Mouse (Mus musculus) stomach, embryonic 16.5 days (tissue): ENCODE measurements around the gene Nhs. TPM values are rescaled to one million over a fixed set of nuclear protein-coding genes. Genes with fewer than 3 reads are reported as not detected.
A peak's percentile ranks its signal among the peaks of the same experiment; 100 is the strongest.

Experiments
- ATAC-seq: fragments of 200-750 bp; cut with Nextera tagmentation; 2 replicates; pipeline ENCODE4 v1.8.0; 2017; ENCODE audit warnings: moderate number of reproducible peaks, moderate TSS enrichment; ENCODE audit not compliant: insufficient read depth, low FRiP score
- H3K27ac ChIP-seq: fragments of 300-500 bp; sonication (generic); 2 replicates; pipeline ENCODE4 v1.5.1; 2014; ENCODE audit warnings: low read length
- H3K27me3 ChIP-seq: fragments of 300-500 bp; sonication (generic); 2 replicates; pipeline ENCODE4 v1.6.1; 2014; ENCODE audit warnings: low read length, control low read depth, mixed read lengths; ENCODE audit not compliant: control insufficient read depth, insufficient read depth
- H3K36me3 ChIP-seq: fragments of 300-500 bp; sonication (generic); 2 replicates; pipeline ENCODE4 v1.6.1; 2014; ENCODE audit warnings: low read length; ENCODE audit not compliant: control insufficient read depth, insufficient read depth
- H3K4me1 ChIP-seq: fragments of 300-500 bp; sonication (generic); 2 replicates; pipeline ENCODE4 v1.6.1; 2014; ENCODE audit warnings: low read length, control low read depth, mixed read lengths; ENCODE audit not compliant: control insufficient read depth, insufficient read depth
- H3K4me2 ChIP-seq: fragments of 300-500 bp; sonication (generic); 2 replicates; pipeline ENCODE4 v1.6.1; 2014; ENCODE audit warnings: low read depth, low read length, mixed read lengths
- H3K4me3 ChIP-seq: fragments of 300-500 bp; sonication (generic); replicated peaks from 2 replicates; pipeline ENCODE4 v1.5.1; 2014; ENCODE audit warnings: mild to moderate bottlenecking, low read length
- H3K9ac ChIP-seq: fragments of 300-500 bp; sonication (generic); 2 replicates; pipeline ENCODE4 v1.6.1; 2014; ENCODE audit warnings: low read length
- H3K9me3 ChIP-seq: fragments of 300-500 bp; sonication (generic); replicated peaks from 2 replicates; pipeline ENCODE4 v1.6.1; 2016; ENCODE audit warnings: low read length, control low read depth; ENCODE audit not compliant: control insufficient read depth
- whole genome bisulfite sequencing: fragments of 180-500 bp; shearing (Covaris S2); extraction: QIAGEN DNeasy Blood & Tissue Kit; methylation state at CpG from one replicate; pipeline ENCODE4 v1.1.7; 2014; 5-methylcytosine and 5-hydroxymethylcytosine counted together
- polyA plus RNA-seq: library from polyadenylated mRNA; unstranded; fragments of >200 nt; fragmentation: Nextera tagmentation; extraction: Ambion mirVana; gene quantifications from 2 replicates; pipeline ENCODE4 v1.2.1, GENCODE M21; 2015

The Nhs gene
- polyA plus RNA-seq, 1 experiment from 2014 or later: 1.8 TPM

DNA sequence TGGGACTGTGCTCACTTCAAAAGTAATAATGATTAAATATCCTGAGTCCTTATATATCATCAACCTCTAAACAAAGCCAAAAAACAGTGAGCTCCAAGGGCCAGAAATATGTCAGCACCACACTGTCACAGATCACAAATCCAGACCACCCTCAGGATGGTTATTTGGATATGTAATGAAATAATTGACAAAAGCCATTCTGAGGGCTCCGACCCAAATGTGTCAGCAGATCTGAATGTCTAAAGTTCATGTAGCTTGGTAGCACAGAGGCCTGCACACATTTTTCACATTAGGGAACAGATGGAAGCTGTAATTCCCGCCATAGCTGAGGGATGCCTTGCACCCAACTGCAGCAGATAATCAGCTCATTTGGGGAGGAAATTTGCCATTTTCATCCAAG lies 218.8 kb downstream of the Nhs start:
- no peak overlapping the region for H3K4me3 ChIP-seq
- ATAC-seq: 0 out of 2 replicates have a peak, but pooled peaks have one; percentile 33

DNA sequence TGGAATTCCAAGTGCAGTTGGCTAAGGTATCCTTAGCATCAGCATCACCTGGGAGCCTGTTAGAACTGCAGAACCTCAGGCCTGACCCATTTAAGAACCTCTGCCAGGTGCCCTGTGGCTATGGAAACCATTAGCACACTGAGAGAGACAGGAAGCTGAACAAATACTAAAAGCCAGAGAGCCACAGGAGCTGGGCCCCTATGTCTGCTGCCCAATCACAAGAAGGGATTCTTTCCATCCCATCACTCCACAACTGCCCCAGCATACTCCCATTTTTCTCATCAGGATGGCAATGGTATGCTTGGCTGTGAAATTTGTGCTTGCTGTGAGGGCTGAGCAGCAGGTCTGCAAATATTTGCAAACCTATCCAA lies 232.9 kb downstream of the Nhs start:
- Histone ChIP-seq H3K27me3 (peaks cover 4% of the 10 kb centered on the region; the same call in 1 of the 2 replicates), H3K4me2 (0 out of 2 replicates have a peak overlapping the region, but pooled peaks have one; percentile 27), H3K27ac (no peak overlapping the region), H3K4me3 (no peak overlapping the region), H3K4me1 (peaks cover 13% of the 10 kb centered on the region; the same call in 1 of the 2 replicates), H3K36me3 (no peaks in the 10 kb centered on the region), H3K9ac (no peak overlapping the region), H3K9me3 (no peaks in the 10 kb centered on the region)
- no peak for ATAC-seq

More for the DNA sequence above, 218.8 kb downstream of the Nhs start:
- Histone ChIP-seq H3K36me3 (no peaks in the 10 kb centered on the region), H3K9me3 (no peaks in the 10 kb centered on the region), H3K27me3 (no peaks in the 10 kb centered on the region; the same call in 1 of the 2 replicates), H3K4me1 (no peaks in the 10 kb centered on the region), H3K4me2 (no peak overlapping the region), H3K27ac (no peak overlapping the region), H3K9ac (no peak overlapping the region)
- 52% methylated on average over 2 of the region's 2 CpGs for WGBS

DNA sequence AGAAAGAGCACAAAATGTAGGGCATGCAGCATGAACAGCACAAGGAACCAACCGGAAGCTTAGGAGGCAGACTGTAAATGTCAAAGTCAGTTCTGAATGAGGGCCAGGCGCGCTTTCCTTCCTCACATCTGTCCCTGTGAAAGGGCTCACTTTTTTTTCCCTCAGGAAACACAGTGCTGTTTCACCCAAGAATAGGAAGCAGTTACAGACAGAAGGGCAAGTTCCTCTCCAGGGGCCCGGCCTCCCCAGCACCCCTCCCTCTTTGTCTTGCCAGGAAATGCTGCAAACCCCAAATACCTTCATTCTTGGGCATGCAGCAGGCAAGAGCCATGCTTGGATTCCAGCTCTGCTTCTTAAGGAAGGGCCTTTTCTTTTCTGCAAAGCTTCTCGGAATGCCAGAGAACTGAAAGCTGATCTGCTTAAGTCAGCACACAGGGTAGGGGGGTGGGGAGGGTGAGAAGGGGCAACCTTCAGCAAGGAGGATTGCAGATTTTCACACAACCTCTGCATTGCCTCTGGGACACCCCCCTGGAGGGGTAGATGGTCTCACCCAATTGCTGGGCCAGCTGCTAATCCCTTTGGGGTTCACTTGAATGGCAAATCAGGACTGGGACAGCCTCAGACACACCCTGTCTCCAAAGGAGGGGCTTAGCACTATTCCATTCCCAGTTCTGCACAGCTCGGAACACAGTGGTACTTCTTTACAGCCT lies 233.4 kb downstream of the Nhs start:
- no peaks in the 10 kb centered on the region for H3K36me3 ChIP-seq
- peaks cover 4% of the 10 kb centered on the region; the same call in 1 of the 2 replicates for H3K27me3 ChIP-seq
- peak overlapping the region; percentile 18 for H3K4me3 ChIP-seq
- H3K9me3 ChIP-seq: no peaks in the 10 kb centered on the region
- peak overlapping the region; percentile 27; the same call in 1 of the 2 replicates for H3K4me2 ChIP-seq
- ATAC-seq: peak; percentile 80; the same call in 1 of the 2 replicates
- H3K9ac ChIP-seq: no peak overlapping the region; the same call in 1 of the 2 replicates
- 26% methylated on average over 6 of the region's 6 CpGs for WGBS
- peak overlapping the region; percentile 70 for H3K27ac ChIP-seq
- peaks cover 13% of the 10 kb centered on the region; the same call in 1 of the 2 replicates for H3K4me1 ChIP-seq

DNA sequence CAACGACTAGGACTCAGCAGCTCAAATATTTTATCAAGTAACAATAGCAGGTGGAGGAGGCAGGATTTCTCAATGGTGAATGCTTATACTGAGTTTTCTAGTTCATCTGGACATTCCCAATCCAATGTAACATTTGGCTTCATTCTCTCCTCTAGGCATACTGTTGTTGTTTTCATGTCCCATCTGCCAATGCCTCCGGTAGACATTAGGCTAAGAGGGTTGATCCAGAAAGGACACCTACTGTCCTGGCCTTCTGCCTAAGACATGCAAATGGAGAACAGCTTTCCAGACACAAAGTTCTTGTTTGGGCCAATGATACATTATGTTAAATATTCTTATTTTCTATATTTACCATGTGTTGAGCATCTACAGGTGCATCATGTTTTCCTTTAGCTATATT lies 236.9 kb downstream of the Nhs start:
- no peak for ATAC-seq
- WGBS: 86% methylated on average over 2 of the region's 2 CpGs

DNA sequence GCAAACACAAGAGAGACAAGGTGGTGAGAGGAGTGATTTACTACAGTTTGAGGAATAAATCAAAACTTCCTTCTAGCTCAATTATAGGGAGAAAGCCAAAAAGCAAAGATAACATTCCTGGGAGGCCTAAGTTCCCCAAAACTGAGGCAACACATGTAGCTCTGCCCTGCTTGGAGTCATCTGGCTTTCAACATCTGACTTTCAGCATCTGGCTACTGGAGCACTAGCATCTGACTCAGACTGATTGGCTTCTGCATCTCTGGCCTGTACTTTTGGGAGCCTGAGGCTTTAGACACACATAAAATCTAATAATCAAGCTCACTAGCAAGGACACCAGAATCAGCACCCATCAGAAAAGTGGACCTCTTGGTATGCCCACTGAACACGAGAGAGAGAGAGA lies 237.9 kb downstream of the Nhs start:
- no peaks in the 10 kb centered on the region for H3K36me3 ChIP-seq
- peaks cover 4% of the 10 kb centered on the region; the same call in 1 of the 2 replicates for H3K27me3 ChIP-seq
- H3K27ac ChIP-seq: no peak overlapping the region
- H3K4me2 ChIP-seq: no peak overlapping the region
- no peaks in the 10 kb centered on the region for H3K9me3 ChIP-seq
- no peak for ATAC-seq
- H3K4me3 ChIP-seq: no peak overlapping the region
- no peak overlapping the region for H3K9ac ChIP-seq
- peaks cover 11% of the 10 kb centered on the region; the same call in 1 of the 2 replicates for H3K4me1 ChIP-seq
- WGBS: 44% methylated on average over 1 of the region's 1 CpGs

More for the DNA sequence above, 236.9 kb downstream of the Nhs start:
- Histone ChIP-seq H3K4me3 (no peak overlapping the region), H3K9ac (no peak overlapping the region), H3K4me1 (peaks cover 13% of the 10 kb centered on the region; the same call in 1 of the 2 replicates), H3K9me3 (no peaks in the 10 kb centered on the region), H3K36me3 (no peaks in the 10 kb centered on the region), H3K27ac (no peak overlapping the region), H3K4me2 (no peak overlapping the region), H3K27me3 (peaks cover 4% of the 10 kb centered on the region; the same call in 1 of the 2 replicates)

DNA sequence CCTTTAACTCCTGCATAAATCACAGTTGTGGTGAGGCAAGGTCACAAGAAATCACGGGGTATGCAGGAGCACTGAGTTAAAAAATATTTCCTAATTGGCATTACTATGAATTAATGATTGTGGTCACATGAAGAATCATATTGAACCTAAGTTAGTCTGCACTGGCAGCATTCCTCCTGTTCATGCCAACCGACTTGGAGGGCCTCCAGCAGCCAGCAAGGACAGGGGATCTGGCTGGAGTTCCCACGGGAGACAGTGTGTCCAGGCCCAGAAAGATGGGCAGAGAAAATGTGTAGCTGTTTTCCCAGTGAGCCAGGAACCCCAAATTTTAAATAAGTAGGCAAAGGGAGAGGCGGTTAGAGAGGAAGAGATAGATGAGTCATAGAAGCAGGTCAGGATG lies 249.6 kb downstream of the Nhs start:
- H3K4me2 ChIP-seq: no peak overlapping the region
- no peak overlapping the region for H3K4me3 ChIP-seq
- H3K9me3 ChIP-seq: no peaks in the 10 kb centered on the region
- no peak for ATAC-seq
- peaks cover 21% of the 10 kb centered on the region; the same call in 1 of the 2 replicates for H3K27me3 ChIP-seq
- H3K4me1 ChIP-seq: no peaks in the 10 kb centered on the region
- H3K36me3 ChIP-seq: no peaks in the 10 kb centered on the region
- WGBS: 65% methylated on average over 4 of the region's 4 CpGs
- H3K27ac ChIP-seq: no peak overlapping the region
- H3K9ac ChIP-seq: no peak overlapping the region

DNA sequence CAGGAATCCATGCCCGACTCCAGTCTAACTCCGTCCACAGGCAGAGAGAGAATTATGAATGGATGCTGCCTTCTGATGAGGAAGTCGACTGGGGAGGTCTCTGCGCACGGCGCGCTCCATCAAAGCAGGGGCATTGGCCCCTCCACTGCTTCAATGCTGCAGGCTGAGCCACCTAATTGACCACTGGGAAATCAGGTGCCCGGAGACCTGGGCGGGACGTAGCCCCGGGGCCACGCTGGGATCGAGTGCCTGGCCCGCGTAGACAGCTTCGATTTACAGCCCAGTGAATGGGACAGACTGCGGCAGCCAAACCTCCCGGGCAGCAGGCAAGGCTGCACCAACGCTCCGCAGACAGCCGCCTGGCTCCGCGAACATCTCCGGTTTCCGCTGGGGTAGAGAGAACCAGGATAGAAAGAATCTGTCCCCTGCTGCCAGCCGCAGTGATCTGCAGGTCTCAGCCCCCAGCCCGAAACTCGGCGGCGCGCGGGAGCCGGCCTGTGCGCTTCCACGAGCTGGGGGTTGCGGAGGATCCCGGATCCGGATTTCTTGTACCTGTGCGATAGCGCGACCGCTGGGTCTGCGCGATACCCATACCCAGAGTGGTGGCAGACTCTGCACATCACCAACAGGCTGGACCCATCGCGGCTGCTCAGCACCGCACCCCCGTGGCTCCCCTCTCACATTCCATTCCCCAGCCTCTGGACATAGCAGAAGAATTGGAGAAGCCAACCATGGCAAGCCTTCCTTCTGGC lies 250.7 kb downstream of the Nhs start:
- peak overlapping the region; percentile 50 for H3K9ac ChIP-seq
- 18% methylated on average over 48 of the region's 48 CpGs for WGBS

DNA sequence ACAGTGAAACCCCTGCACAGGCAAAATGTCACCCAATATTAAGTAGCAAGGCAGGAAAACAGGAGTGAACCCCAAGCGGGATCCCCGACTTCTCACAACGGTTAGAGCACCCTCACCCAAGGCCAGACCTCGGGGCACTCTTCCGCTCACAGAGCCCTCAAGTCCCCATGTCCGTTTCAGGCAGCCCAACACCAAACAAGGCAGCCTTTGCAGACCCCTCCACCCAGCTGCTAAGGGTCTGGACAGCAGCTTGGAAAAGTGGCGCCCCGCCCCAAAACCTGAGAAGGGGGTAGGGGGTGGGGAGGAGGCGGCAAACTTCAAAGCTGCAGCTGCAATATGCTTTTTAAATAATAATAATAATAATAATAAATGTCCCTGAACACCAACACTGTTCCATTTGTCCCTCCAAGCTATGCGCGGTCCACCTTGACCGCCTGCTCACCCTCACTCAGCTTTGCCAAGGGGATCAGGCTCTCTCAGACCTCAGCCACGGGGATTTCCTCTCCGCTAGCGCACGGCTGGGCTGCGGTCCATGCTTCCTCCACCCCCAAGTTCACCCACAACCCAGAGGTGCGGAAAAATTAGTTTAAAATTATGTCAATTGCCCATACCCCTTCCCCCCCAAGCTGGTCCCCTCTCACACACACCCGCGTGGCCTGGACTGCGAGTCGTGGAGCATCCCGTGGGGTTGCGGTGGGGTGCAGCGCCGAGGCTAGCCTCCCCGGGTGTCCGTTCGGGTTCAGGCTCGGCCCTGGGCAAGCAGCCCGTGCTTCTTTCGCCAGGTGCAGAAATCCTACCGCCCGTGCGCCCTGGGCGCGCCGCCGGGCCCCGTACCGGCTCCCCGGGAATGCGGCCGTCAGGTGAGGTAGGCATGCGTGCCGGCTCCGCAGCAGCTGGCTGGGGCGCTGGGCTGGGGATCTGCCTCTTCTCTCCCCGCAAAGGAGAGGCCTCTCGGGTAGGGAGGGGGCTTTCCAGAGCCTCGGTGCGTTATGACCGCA lies 251.6 kb downstream of the Nhs start:
- H3K36me3 ChIP-seq: no peaks in the 10 kb centered on the region
- H3K9me3 ChIP-seq: no peaks in the 10 kb centered on the region
- peak overlapping the region; percentile 60 for H3K4me2 ChIP-seq
- peaks cover 21% of the 10 kb centered on the region; the same call in 1 of the 2 replicates for H3K27me3 ChIP-seq
- ATAC-seq: no peak
- H3K9ac ChIP-seq: peak overlapping the region; percentile 50; the same call in 1 of the 2 replicates
- peak overlapping the region; percentile 53 for H3K4me3 ChIP-seq
- no peak overlapping the region for H3K27ac ChIP-seq
- 20% methylated on average over 48 of the region's 53 CpGs for WGBS
- H3K4me1 ChIP-seq: no peaks in the 10 kb centered on the region

More for the DNA sequence above, 250.7 kb downstream of the Nhs start:
- Histone ChIP-seq H3K36me3 (no peaks in the 10 kb centered on the region), H3K4me2 (peak overlapping the region; percentile 60), H3K4me3 (peak overlapping the region; percentile 53), H3K27me3 (peaks cover 21% of the 10 kb centered on the region; the same call in 1 of the 2 replicates), H3K9me3 (no peaks in the 10 kb centered on the region), H3K27ac (no peak overlapping the region), H3K4me1 (no peaks in the 10 kb centered on the region)
- ATAC-seq: no peak
